Mouse (Mus musculus): ENCODE results near the gene Fkbp4.
A peak's percentile ranks its signal among the peaks of the same experiment; 100 is the strongest.

Gene Fkbp4

DNA sequence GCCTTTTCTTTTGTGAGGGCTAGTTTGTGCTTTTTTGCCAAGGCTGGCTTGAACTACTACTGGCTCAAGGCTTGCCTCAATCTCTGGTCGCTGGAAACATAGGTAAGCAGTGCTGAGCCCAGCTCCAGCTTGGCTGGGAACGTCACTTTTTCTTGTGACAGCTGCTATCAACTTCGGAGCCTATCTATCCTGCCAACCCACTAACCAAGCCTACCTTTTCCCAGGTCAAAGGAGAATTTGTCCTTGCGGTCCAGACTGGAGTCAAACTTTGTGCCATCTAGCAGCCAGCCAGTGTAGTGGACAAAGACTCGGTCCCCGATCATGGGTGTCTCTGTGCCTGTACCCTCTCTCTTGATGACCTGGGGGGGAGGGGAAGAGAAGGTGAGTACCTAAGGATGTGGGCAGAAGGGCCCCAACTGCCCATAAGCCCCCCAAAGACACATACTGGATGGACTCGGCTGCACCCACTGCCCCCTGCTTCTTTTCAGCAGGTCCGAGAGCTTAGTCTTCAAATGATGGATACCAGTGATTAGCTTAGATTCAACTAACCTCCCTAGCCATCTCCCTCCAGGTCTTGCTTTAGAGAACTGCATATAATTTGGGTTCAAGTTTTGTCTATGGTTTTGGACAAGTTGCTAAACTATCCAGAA is 2.0 kb downstream of the Fkbp4 start:
- DNase-seq: no peak

- DNase-seq: no peak
Observed at GRCm38 (mm10) chr6:128435474-128435873, 3.0 kb downstream of the Fkbp4 start.

DNA sequence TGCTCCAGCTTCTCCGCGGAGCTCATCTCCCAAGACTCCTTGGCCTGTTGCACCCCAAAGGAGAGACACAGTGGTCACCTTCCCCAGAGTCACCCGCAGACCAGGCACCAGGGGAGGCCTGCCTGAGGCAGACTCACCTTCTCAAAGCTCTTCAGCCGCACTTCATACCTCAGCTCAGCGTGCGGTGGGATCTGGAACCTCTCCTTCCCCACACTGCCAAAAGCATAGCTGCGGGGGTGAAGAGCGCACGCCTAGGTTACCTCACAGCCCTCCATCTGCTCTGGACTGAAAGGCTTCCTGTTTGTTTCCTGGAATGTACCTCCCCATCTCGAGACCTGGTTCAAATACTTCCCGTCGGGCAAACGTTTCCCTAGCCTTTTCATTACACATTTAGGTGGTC is 4.9 kb downstream of the Fkbp4 start:
- no peak for DNase-seq

GRCm38 (mm10) chr6:128432356-128432915 is 6.0 kb downstream of the Fkbp4 start:
- DNase-seq: no peak

DNA sequence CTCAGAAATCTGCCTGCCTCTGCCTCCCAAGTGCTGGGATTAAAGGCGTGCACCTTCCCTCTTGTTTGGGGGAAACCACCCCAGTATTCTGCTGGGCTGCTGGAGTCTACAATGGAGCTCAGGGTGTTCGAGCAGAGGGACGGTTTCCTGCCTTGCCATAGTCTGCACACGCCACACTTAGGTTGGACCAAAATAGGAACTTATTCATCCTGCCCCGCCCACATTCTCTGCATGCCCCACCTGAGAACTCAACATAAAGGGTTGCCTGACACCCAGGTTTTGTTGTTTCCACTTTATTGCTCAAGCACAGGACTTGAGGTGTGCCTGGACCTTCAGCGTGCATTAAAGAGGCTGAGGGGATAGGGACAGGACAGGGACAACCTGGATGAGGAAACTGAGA is 8.7 kb downstream of the Fkbp4 start:
- DNase-seq: no peak

- DNase-seq: no peak
Observed at GRCm38 (mm10) chr6:128429300-128429699, 9.2 kb downstream of the Fkbp4 start.

GRCm38 (mm10) chr6:128427571-128427970 is 10.9 kb downstream of the Fkbp4 start:
- no peak for DNase-seq

DNA sequence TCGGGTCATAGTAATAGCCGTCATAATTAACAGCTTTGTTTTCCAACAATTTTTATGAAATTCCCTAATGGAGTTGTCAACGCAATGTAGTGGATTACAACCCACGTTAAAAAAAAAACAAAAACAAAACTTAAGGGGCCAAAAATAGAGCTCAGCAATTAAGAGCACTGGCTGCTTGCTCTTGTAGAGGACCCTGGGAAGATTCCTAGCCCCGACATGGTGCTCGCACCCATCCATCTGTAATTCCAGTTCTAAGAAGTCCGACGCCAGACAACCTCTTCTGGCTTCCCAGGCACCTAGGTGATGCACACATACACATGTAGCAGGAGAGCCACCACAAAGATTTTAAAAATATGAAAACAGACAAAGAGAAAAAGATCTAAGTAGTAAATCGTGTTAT is 13.4 kb downstream of the Fkbp4 start:
- DNase-seq: no peak

DNA sequence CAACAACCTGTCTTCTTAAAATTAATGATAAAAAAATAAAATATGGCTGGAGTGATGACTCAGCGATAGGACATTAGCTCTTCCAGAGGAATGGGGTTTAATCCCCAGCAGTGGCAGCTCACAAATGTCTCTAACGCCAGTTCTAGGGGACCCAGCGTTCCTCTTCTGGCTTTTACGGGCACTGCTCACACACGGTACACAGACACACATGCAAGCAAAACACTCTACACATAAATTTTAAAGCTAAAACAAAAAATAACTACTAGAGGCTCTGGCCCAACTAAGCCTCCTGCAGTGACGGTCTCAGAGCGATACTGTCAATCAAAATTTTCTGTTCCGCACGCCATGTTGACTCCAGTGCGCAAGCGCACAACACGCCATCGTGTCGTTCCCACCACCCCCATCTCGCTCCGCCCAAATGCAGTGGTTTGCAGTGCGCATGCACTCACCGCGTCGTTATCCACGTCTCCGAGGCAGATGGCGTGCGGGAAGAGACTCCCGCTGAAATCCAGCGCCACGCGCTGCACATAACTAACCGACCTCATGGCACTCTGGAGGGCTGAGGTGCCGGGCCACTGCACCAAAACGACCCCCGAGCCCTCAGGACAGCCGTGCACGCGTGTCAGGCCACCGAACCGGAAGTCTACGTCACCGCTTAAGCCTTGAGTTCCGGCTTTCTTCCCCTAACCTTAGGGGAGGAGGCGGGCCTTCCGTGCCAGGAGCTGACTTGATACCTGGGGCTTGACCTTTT is 14.0 kb downstream of the Fkbp4 start, which contains the start of gene Itfg2:
Gene Itfg2, minus strand, starts transcription at position 663 of the 751 bp plus-strand sequence.
- DNase-seq: peak; percentile 96

DNA sequence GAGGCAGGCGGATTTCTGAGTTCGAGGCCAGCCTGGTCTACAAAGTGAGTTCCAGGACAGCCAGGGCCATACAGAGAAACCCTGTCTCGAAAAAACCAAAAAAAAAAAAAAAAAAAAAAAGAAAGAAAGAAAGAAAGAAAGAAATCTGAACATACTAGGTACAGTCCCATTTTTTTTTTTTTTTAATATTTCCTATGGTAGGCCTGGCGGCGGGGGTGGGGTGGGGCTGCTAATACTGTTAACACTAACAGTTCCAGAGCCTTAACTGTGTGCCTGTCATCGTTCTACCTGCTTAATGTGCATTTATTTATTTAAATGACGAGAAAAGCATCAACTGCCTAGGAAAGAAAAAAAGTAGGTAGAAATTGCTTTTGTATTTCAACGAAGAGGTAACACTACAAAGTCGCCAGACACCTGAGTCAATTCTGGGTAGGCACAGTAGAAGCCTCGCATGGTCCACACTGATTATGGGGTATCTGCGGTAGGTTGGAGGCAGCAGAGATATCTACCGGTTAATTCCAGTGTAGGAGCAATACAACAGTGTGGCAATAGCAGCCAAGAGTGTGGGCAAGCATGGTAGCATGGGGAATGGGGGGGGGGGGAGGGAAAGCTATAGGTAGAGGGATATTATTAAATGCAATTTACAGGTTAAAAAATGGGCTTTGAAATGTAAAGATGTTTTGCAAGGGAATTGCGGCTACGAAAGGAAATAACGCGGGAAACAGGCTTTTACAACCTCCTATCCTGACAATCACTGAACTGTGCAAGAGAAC is 14.8 kb downstream of the Fkbp4 start:
- no peak for DNase-seq

GRCm38 (mm10) chr6:128421480-128421879 is 17.0 kb downstream of the Fkbp4 start:
- no peak for DNase-seq

DNA sequence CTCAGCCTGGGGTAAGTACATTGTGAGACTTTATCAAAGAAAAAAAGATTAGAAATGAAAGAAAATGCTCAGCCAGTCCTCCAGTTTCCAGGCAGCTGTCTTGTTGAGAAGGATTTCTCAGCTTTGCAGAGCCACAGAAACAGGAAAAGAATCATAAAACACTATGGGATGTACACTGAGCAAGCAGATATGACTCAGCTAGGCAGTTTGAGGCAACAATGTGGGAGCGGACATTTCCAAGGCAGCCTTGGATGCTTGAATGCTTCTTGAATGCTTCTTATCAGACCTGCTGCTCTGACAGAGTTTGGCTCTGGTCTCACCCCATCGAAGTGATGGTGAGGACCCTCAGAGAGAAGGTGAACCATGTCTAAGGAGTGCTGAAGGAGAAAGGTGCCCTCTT is 17.4 kb downstream of the Fkbp4 start:
- DNase-seq: no peak

- no peak for DNase-seq
Observed at GRCm38 (mm10) chr6:128418076-128418475, 20.4 kb downstream of the Fkbp4 start.

DNA sequence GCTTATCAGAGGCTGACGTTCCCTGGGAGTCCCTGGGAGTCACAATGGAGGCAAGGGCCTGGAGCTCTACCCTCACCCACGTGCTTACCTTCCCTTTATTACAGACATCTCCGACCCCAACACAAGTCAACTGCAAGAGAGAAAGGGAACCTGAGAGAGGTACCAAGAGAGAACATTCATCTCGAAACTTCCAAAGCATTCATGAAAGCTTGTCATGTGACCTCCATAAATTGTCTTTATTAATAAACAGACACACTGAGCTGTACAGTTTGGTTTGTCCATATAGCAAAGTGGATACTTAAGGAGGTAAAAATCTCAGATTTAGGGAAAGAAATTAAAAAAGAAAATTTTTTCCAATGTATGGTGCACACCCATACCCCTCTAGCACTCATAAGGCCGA is 22.3 kb downstream of the Fkbp4 start:
- DNase-seq: no peak

DNA sequence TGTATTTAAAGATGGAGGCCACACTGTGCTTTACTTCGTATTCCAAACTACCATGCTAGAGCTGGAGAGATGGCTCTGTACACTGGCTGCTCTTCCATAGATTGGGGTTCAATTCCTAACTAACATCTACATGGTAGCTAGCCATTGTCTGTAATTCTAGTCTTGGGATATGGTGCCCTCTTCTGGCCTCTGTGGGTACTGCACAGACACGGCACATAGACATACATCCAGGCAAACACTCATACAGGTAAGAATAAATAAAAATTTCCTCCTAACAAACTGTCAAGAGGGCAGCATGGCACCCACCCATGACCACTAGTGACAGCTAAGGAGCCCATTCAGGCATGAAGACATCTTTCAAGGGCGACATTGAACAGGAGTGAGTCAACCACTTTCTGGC is 27.4 kb downstream of the Fkbp4 start:
- peak; percentile 73 for DNase-seq

GRCm38 (mm10) chr6:128410305-128410704 is 28.2 kb downstream of the Fkbp4 start:
- DNase-seq: no peak

- no peak for DNase-seq
Observed at GRCm38 (mm10) chr6:128408544-128409125, 29.8 kb downstream of the Fkbp4 start.

GRCm38 (mm10) chr6:128404708-128405107 is 33.8 kb downstream of the Fkbp4 start:
- no peak for DNase-seq

GRCm38 (mm10) chr6:128399421-128400185 is 38.9 kb downstream of the Fkbp4 start:
- DNase-seq: peak; percentile 36

GRCm38 (mm10) chr6:128398996-128399395 is 39.5 kb downstream of the Fkbp4 start, which contains the start of gene Nrip2:
Gene Nrip2, plus strand, starts transcription at chr6:128399296.
- no peak for DNase-seq

DNA sequence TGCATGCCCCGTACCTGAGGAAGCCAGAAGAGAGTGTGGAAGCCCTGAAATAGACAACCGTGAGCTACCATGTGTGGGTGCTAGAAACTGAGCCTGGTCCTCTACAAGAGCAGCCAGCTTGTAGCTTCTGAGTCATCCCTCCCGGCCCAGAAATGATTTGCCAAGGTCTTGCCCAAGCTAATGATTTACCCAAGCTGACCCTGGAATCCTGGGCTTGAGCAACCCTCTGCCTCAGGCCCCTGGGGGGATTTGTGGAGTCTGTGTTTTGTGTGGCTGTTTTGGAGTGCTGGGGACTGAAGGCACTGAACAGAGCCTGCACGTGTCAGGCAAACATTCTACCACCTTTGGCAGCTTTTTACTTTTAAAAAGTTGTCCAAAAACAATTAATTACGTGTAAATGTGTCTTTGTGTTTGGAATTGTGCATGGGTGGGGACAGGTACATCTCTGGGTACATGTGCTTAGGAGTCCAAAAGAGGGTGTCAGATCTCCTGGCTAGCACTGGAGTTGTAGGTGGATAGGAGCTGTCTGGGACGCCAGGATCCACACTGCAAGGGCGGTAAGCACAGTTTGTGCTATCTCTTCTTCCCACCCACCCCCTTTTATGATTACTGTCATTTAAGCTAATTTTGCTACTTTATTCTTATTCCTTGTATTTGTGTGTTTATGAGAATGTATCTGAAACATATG is 40.8 kb downstream of the Fkbp4 start:
- DNase-seq: no peak

DNA sequence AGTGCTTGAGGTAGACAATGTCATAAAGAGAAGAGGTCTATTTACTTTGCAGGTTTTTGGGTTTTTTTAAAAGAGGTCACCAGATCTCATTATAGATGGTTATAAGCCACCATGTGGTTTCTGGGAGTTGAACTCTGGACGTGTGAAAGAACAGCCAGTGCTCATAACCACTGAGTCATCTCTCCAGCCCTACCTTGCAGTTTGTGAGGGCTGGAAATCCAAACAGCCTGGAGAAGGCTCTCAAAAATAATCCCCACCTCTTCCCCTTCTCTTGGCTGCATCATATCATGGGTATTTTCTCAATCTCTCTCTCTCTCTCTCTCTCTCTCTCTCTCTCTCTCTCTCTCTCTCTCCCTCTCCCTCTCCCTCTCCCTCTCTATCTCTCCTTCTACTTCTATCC is 47.8 kb downstream of the Fkbp4 start:
- no peak for DNase-seq
